Mouse (Mus musculus) urinary bladder, adult 18-20 months (tissue): ENCODE data around the gene E130308A19Rik.

Source experiments
- DNase-seq, 2 experiments: peaks; one replicate each; pipeline ENCODE4 v3.0.0; 2022; ENCODE audit warnings: low spot score in 2 of 2, mixed read lengths in 2 of 2

The E130308A19Rik gene

GRCm38 (mm10) chr4:59727878-59728261, 101.9 kb downstream of the E130308A19Rik start:
- DNase-seq = no peak

GRCm38 (mm10) chr4:59728839-59729238, 102.8 kb downstream of the E130308A19Rik start:
- DNase-seq = no peak

GRCm38 (mm10) chr4:59731544-59731943, 105.5 kb downstream of the E130308A19Rik start:
- no peak for DNase-seq

- DNase-seq = no peak
Measured at GRCm38 (mm10) chr4:59739321-59739720, 113.3 kb downstream of the E130308A19Rik start.

- no peak for DNase-seq
Measured at GRCm38 (mm10) chr4:59739882-59740281, 113.9 kb downstream of the E130308A19Rik start.

GRCm38 (mm10) chr4:59753491-59754140, 127.6 kb downstream of the E130308A19Rik start:
- DNase-seq = peak; percentile 14 to 20

GRCm38 (mm10) chr4:59756332-59757082, 130.5 kb downstream of the E130308A19Rik start:
- DNase-seq = peak; percentile 21 to 43

GRCm38 (mm10) chr4:59757452-59758435, 131.7 kb downstream of the E130308A19Rik start:
- DNase-seq = no peak

GRCm38 (mm10) chr4:59760016-59760415, 134.0 kb downstream of the E130308A19Rik start:
- no peak for DNase-seq

- peak in 1 of 2 experiments; percentile 21 for DNase-seq
Measured at GRCm38 (mm10) chr4:59760636-59761364, 134.8 kb downstream of the E130308A19Rik start.

- peak; percentile 11 to 22 for DNase-seq
Measured at GRCm38 (mm10) chr4:59761365-59761729, 135.3 kb downstream of the E130308A19Rik start.

- no peak for DNase-seq
Measured at GRCm38 (mm10) chr4:59764950-59765349, 138.9 kb downstream of the E130308A19Rik start.

GRCm38 (mm10) chr4:59765385-59766005, 139.5 kb downstream of the E130308A19Rik start:
- no peak for DNase-seq

- no peak for DNase-seq
Measured at GRCm38 (mm10) chr4:59767717-59768116, 141.7 kb downstream of the E130308A19Rik start.

GRCm38 (mm10) chr4:59772171-59772879, 146.3 kb downstream of the E130308A19Rik start:
- DNase-seq = no peak

- no peak for DNase-seq
Measured at GRCm38 (mm10) chr4:59777828-59778227, 151.8 kb downstream of the E130308A19Rik start.

- no peak for DNase-seq
Measured at GRCm38 (mm10) chr4:59780568-59780967, 154.6 kb downstream of the E130308A19Rik start.

GRCm38 (mm10) chr4:59782853-59783684, 157.1 kb downstream of the E130308A19Rik start:
- no peak for DNase-seq

- DNase-seq = peak; percentile 89 to 95
Measured at GRCm38 (mm10) chr4:59783685-59784279, 157.8 kb downstream of the E130308A19Rik start.
